Mouse (Mus musculus) T-helper 1 cell (primary cell): ENCODE measurements around the gene Dapk2.

Source experiments
- in situ Hi-C: fragments of 300-600 bp; cut with MboI, MseI; formaldehyde crosslinking; loops from one replicate; pipeline ENCODE4 v1.15.1; 2025; ENCODE audit warnings: high pct_unique_total_duplicates

Dapk2 gene

GRCm38 (mm10) chr9:66142265-66142664 lies 15.8 kb upstream of the Dapk2 start:
- in situ Hi-C loops: no loop called here

GRCm38 (mm10) chr9:66144248-66144647 lies 13.8 kb upstream of the Dapk2 start:
- in situ Hi-C loops: no loop called here

DNA sequence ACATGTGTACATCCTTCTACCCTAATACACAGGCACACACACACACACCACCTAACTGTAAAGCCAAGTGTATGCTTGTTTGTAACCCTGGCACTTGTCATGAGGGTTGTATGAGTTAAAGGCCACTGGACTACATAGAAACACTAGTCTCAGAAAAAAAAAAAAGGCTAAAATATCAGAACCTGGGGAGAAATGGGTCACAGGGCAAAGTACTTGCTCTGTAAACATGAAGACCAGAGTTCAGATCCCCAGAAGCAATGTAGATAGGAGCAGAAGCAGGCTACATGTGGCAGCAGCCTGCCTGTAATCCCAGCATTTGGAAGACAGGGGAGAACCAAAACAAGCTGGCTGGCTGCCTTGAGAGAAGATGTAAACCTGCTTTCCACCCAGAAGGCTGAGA lies 11.9 kb upstream of the Dapk2 start:
- in situ Hi-C loops: no loop called here

GRCm38 (mm10) chr9:66152011-66152410 lies 6.0 kb upstream of the Dapk2 start:
- in situ Hi-C loops: no loop called here

GRCm38 (mm10) chr9:66153594-66153993 lies 4.4 kb upstream of the Dapk2 start:
- in situ Hi-C loops: no loop called here

- in situ Hi-C loops: no loop called here
Measured at GRCm38 (mm10) chr9:66154013-66154412, 4.0 kb upstream of the Dapk2 start.

GRCm38 (mm10) chr9:66155534-66155933 lies 2.5 kb upstream of the Dapk2 start:
- in situ Hi-C loops: no loop called here

GRCm38 (mm10) chr9:66158885-66159430 lies 935 bp downstream of the Dapk2 start:
- in situ Hi-C loops: no loop called here

- in situ Hi-C loops: no loop called here
Measured at GRCm38 (mm10) chr9:66160155-66160554, 2.1 kb downstream of the Dapk2 start.

GRCm38 (mm10) chr9:66162995-66163394 lies 5.0 kb downstream of the Dapk2 start:
- in situ Hi-C loops: no loop called here

DNA sequence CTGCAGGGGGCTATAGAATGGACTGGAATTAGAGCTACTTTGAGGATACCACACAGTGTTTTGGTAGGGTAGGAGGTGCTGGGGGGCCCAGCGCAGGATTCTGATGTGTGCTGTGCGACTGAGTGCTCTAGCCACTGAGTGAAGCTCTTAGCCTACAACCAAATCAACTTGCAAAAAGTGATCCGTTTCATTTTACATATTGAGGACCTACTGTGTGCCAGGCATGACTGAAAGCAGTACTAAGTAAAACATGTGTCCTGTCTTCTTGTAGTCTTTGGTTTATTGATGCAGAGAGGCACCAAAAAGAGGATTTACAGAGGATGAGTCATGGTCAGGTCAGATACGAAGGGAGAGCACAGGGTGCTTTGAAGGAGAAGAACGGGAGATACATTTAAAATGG lies 9.2 kb downstream of the Dapk2 start:
- in situ Hi-C loops: no loop called here

GRCm38 (mm10) chr9:66168233-66168632 lies 10.2 kb downstream of the Dapk2 start:
- in situ Hi-C loops: no loop called here

GRCm38 (mm10) chr9:66170506-66170905 lies 12.5 kb downstream of the Dapk2 start:
- in situ Hi-C loops: no loop called here

DNA sequence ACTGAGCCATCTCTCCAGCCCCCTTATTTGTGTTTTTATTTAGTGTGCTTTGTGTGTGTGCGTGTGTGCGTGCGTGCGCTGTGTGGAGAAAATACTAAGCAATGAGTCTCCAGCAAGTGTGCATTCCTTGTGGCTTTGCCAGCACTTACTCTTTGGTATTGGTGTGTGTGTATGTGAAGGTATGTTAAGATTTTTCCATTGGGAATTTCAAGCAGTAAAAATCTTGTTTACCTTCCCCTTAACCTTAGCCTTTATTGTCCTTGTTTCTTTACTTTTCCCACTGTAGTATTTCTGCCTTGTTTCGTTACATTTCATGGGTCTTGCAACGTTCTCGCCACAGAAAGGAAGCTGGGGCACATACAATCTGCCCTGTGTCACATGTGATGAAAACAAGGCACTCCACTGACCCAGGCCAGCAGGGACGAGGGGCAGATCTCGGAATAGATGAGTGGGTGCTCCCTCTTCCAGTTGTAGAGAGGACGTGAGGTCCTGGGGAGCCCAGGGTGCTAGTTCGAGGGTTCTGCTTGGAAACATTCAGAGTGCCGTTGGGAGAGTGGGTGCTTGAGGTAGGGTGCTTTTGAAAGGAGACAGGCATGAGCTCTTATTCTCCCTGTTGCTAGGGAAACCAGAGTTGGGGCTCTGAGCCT lies 13.4 kb downstream of the Dapk2 start:
- in situ Hi-C loops: no loop called here

GRCm38 (mm10) chr9:66173316-66173855 lies 15.4 kb downstream of the Dapk2 start:
- in situ Hi-C loops: no loop called here

DNA sequence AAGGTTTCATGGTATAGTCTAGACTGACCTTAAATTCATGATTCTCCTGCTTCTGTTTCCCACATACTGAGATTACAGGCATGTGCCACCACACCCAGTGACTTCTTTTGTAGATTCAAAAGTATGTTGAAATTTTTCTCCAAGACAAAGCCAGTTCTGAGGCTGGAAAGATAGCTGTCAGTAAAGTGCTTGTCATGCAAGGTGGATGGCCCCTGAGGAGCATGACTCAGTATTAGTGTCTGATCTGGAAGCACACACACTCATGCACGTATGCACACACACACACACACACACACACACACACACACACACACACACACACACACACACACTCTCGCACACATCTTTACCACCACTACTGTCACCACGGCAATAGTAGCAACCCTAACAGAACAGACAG lies 17.0 kb downstream of the Dapk2 start:
- in situ Hi-C loops: no loop called here

- in situ Hi-C loops: no loop called here
Measured at GRCm38 (mm10) chr9:66177975-66178374, 20.0 kb downstream of the Dapk2 start.

DNA sequence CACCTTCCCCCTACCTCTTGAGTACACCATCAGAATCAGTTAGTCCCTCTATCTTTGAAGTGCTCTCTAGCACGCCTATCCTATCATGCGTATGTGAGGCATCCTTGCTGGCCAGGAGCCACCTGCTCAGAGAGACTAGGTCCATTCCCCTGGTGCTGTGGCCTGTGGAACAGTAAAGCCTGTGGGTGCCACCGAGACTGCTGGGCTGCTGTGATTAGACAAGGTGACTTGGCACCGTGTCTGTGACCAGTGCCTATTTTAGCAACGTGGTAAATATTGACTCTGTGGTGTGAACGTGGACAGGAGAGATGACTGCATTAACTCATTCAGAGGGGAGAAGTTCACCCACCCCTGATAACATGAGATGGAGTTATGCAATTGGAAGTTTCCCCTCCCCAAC lies 21.8 kb downstream of the Dapk2 start:
- in situ Hi-C loops: no loop called here

- in situ Hi-C loops: no loop called here
Measured at GRCm38 (mm10) chr9:66181126-66181825, 23.3 kb downstream of the Dapk2 start.

DNA sequence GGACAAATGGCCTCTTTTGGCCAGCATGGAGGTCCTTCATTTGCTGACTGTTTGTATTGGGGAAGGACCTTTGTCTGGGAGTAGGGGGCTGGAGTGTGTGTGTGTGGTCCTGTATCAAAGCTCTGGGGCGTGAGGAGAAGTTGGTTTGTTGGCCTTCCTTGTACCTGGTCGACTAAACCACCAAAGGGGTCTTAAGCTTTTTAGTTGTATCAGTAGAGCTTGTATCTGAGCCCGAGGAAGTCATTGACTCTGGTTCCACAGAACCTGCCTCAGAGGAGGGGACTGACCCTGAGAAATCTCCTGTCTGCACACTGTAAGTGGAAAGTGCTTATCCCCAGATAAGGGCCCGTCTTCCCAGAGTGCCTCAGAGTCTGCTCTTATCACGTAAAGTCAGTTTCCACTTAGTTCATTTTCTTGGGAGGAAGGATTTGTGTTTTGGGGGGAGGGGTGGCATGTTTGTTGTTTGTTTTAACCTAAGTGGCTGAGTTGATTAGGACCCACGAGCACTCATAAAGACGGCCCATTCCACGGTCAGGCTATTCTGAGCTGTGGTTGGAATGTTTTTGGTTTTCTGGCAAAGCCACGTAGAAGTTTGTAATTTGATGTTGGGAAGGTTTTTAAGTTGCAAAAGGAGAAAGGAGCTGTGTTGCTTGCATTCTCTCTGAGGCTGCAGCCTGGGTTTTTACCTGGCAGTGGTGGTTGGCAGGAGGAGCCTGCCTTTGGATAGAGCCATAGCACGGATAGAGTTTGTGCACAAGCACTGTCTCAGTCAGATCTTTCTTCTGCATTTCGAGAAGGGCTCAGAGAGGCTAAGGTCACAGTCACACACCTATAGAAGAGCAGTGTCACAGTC lies 24.0 kb downstream of the Dapk2 start:
- in situ Hi-C loops: no loop called here

DNA sequence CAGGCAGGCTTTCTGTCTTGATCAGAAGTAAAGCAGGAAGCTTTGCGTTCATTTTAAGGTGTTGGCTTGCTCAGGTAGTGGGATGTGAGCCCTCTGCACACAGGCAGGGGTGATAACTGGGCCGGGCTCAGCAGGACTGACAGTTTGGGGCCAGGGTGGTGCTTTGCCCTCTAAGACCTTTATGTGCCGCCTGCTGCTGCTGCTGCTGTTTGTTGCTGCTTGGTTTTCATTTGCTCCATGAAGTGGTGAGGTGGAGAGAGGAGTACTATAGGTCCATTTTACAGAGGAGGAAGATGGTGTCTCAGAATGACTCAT lies 24.6 kb downstream of the Dapk2 start:
- in situ Hi-C loops: no loop called here

GRCm38 (mm10) chr9:66183023-66183422 lies 25.0 kb downstream of the Dapk2 start:
- in situ Hi-C loops: no loop called here
